Mouse (Mus musculus) embryonic facial prominence, embryonic 12.5 days (tissue): Measurements from ENCODE around the gene Fibcd1. TPM values are rescaled to one million over a fixed set of nuclear protein-coding genes. Genes with fewer than 3 reads are reported as not detected.

Source experiments
- ATAC-seq: fragments of 200-750 bp; cut with Nextera tagmentation; 2 replicates; pipeline ENCODE4 v1.8.0; 2017; ENCODE audit not compliant: insufficient number of reproducible peaks, insufficient read depth, low FRiP score, low TSS enrichment
- H3K27ac ChIP-seq: fragments of 300-500 bp; sonication (generic); 2 replicates; pipeline ENCODE4 v1.5.1; 2016; ENCODE audit warnings: mild to moderate bottlenecking
- H3K27me3 ChIP-seq: fragments of 300-500 bp; sonication (generic); 2 replicates; pipeline ENCODE4 v1.6.1; 2016; ENCODE audit warnings: mild to moderate bottlenecking, moderate library complexity
- H3K36me3 ChIP-seq: fragments of 300-500 bp; sonication (generic); 2 replicates; pipeline ENCODE4 v1.6.1; 2016; ENCODE audit warnings: mild to moderate bottlenecking
- H3K4me1 ChIP-seq: fragments of 300-500 bp; sonication (generic); 2 replicates; pipeline ENCODE4 v1.6.1; 2016
- H3K4me2 ChIP-seq: fragments of 300-500 bp; sonication (generic); replicated peaks from 2 replicates; pipeline ENCODE4 v1.6.1; 2016; ENCODE audit warnings: mild to moderate bottlenecking, moderate library complexity
- H3K4me3 ChIP-seq: fragments of 300-500 bp; sonication (generic); 2 replicates; pipeline ENCODE4 v1.5.1; 2016; ENCODE audit warnings: mild to moderate bottlenecking
- H3K9ac ChIP-seq: fragments of 300-500 bp; sonication (generic); 2 replicates; pipeline ENCODE4 v1.6.1; 2016; ENCODE audit warnings: mild to moderate bottlenecking, moderate library complexity
- H3K9me3 ChIP-seq: fragments of 300-500 bp; sonication (generic); 2 replicates; pipeline ENCODE4 v1.6.1; 2016; ENCODE audit warnings: mild to moderate bottlenecking, moderate library complexity
- WGBS: fragments of 180-500 bp; shearing (Covaris S2); methylation state at CpG from one replicate; pipeline ENCODE4 v1.1.7; 2016; 5-methylcytosine and 5-hydroxymethylcytosine counted together
- polyA plus RNA-seq: library from polyadenylated mRNA; unstranded; fragments of >200 nt; fragmentation: Nextera tagmentation; extraction: Ambion mirVana; gene quantifications from 2 replicates; pipeline ENCODE4 v1.2.1, GENCODE M21; 2016

The Fibcd1 gene
- polyA plus RNA-seq, 1 experiment from 2014 or later, result 0.52 TPM

- Histone ChIP-seq H3K4me3 (no peak overlapping the region), H3K27me3 (no peaks in the 10 kb centered on the region), H3K9ac (no peak overlapping the region), H3K27ac (no peak overlapping the region), H3K9me3 (no peaks in the 10 kb centered on the region), H3K4me1 (peaks cover 29% of the 10 kb centered on the region), H3K36me3 (peaks cover 10% of the 10 kb centered on the region), H3K4me2 (no peak overlapping the region)
- no peak for ATAC-seq
- 20% methylated on average over 28 of the region's 28 CpGs for WGBS
These were observed 37.1 kb downstream of the Fibcd1 start for GRCm38 (mm10) chr2:31808410-31809357.

- ATAC-seq, result no peak
- Histone ChIP-seq H3K4me2 (no peak overlapping the region), H3K4me1 (peaks cover 29% of the 10 kb centered on the region), H3K27ac (0 out of 2 replicates have a peak overlapping the region, but pooled peaks have one; percentile 43), H3K9ac (0 out of 2 replicates have a peak overlapping the region, but pooled peaks have one; percentile 5), H3K9me3 (no peaks in the 10 kb centered on the region), H3K27me3 (no peaks in the 10 kb centered on the region), H3K4me3 (no peak overlapping the region), H3K36me3 (peaks cover 29% of the 10 kb centered on the region)
- WGBS, result 50% methylated on average over 9 of the region's 9 CpGs
These were observed 39.0 kb downstream of the Fibcd1 start for GRCm38 (mm10) chr2:31806639-31807382.

GRCm38 (mm10) chr2:31803480-31803879 lies 42.3 kb downstream of the Fibcd1 start:
- peaks cover 7% of the 10 kb centered on the region for H3K4me1 ChIP-seq
- H3K4me3 ChIP-seq, result no peak overlapping the region
- no peak overlapping the region for H3K4me2 ChIP-seq
- no peak for ATAC-seq
- 79% methylated on average over 14 of the region's 14 CpGs for WGBS
- no peaks in the 10 kb centered on the region for H3K9me3 ChIP-seq
- H3K36me3 ChIP-seq, result peaks cover 62% of the 10 kb centered on the region
- no peaks in the 10 kb centered on the region for H3K27me3 ChIP-seq
- no peak overlapping the region for H3K9ac ChIP-seq
- H3K27ac ChIP-seq, result no peak overlapping the region

GRCm38 (mm10) chr2:31802811-31803210 lies 43.0 kb downstream of the Fibcd1 start:
- peaks cover 69% of the 10 kb centered on the region for H3K36me3 ChIP-seq

GRCm38 (mm10) chr2:31801416-31801815 lies 44.4 kb downstream of the Fibcd1 start:
- Histone ChIP-seq H3K27me3 (no peaks in the 10 kb centered on the region), H3K9ac (no peak overlapping the region), H3K27ac (no peak overlapping the region), H3K4me1 (peaks cover 1% of the 10 kb centered on the region; the same call in 1 of the 2 replicates), H3K4me3 (no peak overlapping the region), H3K9me3 (no peaks in the 10 kb centered on the region), H3K4me2 (no peak overlapping the region), H3K36me3 (peaks cover 82% of the 10 kb centered on the region)
- ATAC-seq, result no peak
- 89% methylated on average over 9 of the region's 9 CpGs for WGBS

More at GRCm38 (mm10) chr2:31802811-31803210, 43.0 kb downstream of the Fibcd1 start:
- H3K9me3 ChIP-seq, result no peaks in the 10 kb centered on the region
- ATAC-seq, result no peak
- no peak overlapping the region for H3K4me2 ChIP-seq
- H3K4me3 ChIP-seq, result no peak overlapping the region
- WGBS, result 97% methylated on average over 8 of the region's 8 CpGs
- H3K27me3 ChIP-seq, result no peaks in the 10 kb centered on the region
- H3K9ac ChIP-seq, result no peak overlapping the region
- H3K4me1 ChIP-seq, result peaks cover 5% of the 10 kb centered on the region; the same call in 1 of the 2 replicates
- no peak overlapping the region; the same call in 1 of the 2 replicates for H3K27ac ChIP-seq

- 81% methylated on average over 3 of the region's 3 CpGs for WGBS
- Histone ChIP-seq H3K36me3 (peaks cover 98% of the 10 kb centered on the region), H3K4me3 (no peak overlapping the region), H3K4me1 (no peaks in the 10 kb centered on the region), H3K27me3 (no peaks in the 10 kb centered on the region), H3K4me2 (no peak overlapping the region), H3K9ac (no peak overlapping the region), H3K27ac (no peak overlapping the region), H3K9me3 (no peaks in the 10 kb centered on the region)
- no peak for ATAC-seq
These were observed 48.9 kb downstream of the Fibcd1 start for GRCm38 (mm10) chr2:31796943-31797342.

- peaks cover 96% of the 10 kb centered on the region for H3K36me3 ChIP-seq
- no peaks in the 10 kb centered on the region for H3K27me3 ChIP-seq
- no peaks in the 10 kb centered on the region for H3K9me3 ChIP-seq
- H3K4me3 ChIP-seq, result no peak overlapping the region
- H3K9ac ChIP-seq, result no peak overlapping the region
- WGBS, result 78% methylated on average over 6 of the region's 6 CpGs
- no peak for ATAC-seq
- no peak overlapping the region for H3K4me2 ChIP-seq
- no peaks in the 10 kb centered on the region for H3K4me1 ChIP-seq
- H3K27ac ChIP-seq, result no peak overlapping the region
These were observed 53.2 kb downstream of the Fibcd1 start for GRCm38 (mm10) chr2:31792611-31793010.

GRCm38 (mm10) chr2:31791260-31791659 lies 54.5 kb downstream of the Fibcd1 start:
- no peak for ATAC-seq
- Histone ChIP-seq H3K4me2 (no peak overlapping the region), H3K36me3 (peaks cover 96% of the 10 kb centered on the region), H3K27me3 (no peaks in the 10 kb centered on the region), H3K9ac (no peak overlapping the region), H3K4me1 (no peaks in the 10 kb centered on the region), H3K4me3 (no peak overlapping the region), H3K9me3 (no peaks in the 10 kb centered on the region), H3K27ac (no peak overlapping the region)
- 90% methylated on average over 8 of the region's 8 CpGs for WGBS

- no peak overlapping the region for H3K4me2 ChIP-seq
- H3K4me3 ChIP-seq, result no peak overlapping the region
- no peaks in the 10 kb centered on the region for H3K9me3 ChIP-seq
- H3K27ac ChIP-seq, result no peak overlapping the region
- WGBS, result 87% methylated on average over 13 of the region's 13 CpGs
- H3K36me3 ChIP-seq, result peaks cover 96% of the 10 kb centered on the region
- no peak for ATAC-seq
- H3K27me3 ChIP-seq, result no peaks in the 10 kb centered on the region
- no peaks in the 10 kb centered on the region for H3K4me1 ChIP-seq
- no peak overlapping the region for H3K9ac ChIP-seq
These were observed 55.0 kb downstream of the Fibcd1 start for GRCm38 (mm10) chr2:31790728-31791251.

GRCm38 (mm10) chr2:31789215-31789614 lies 56.6 kb downstream of the Fibcd1 start:
- H3K4me3 ChIP-seq, result no peak overlapping the region
- WGBS, result 91% methylated on average over 2 of the region's 2 CpGs
- peaks cover 97% of the 10 kb centered on the region for H3K36me3 ChIP-seq
- no peaks in the 10 kb centered on the region for H3K4me1 ChIP-seq
- H3K27ac ChIP-seq, result no peak overlapping the region
- no peak overlapping the region for H3K4me2 ChIP-seq
- no peaks in the 10 kb centered on the region for H3K9me3 ChIP-seq
- no peaks in the 10 kb centered on the region for H3K27me3 ChIP-seq
- H3K9ac ChIP-seq, result no peak overlapping the region
- no peak for ATAC-seq

- H3K27ac ChIP-seq, result no peak overlapping the region
- ATAC-seq, result no peak
- H3K9ac ChIP-seq, result no peak overlapping the region
- WGBS, result 76% methylated on average over 3 of the region's 3 CpGs
- H3K9me3 ChIP-seq, result no peaks in the 10 kb centered on the region
- H3K4me2 ChIP-seq, result no peak overlapping the region
- no peak overlapping the region for H3K4me3 ChIP-seq
- no peaks in the 10 kb centered on the region for H3K27me3 ChIP-seq
- H3K4me1 ChIP-seq, result no peaks in the 10 kb centered on the region
- H3K36me3 ChIP-seq, result peaks cover 97% of the 10 kb centered on the region
These were observed 57.6 kb downstream of the Fibcd1 start for GRCm38 (mm10) chr2:31788227-31788626.
